Mouse (Mus musculus): Measurements from ENCODE around the gene Map3k19. TPM values are rescaled to one million over a fixed set of nuclear protein-coding genes. Genes with fewer than 3 reads are reported as not detected.

Map3k19 gene
- polyA plus RNA-seq, 1 experiment from 2014 or later, result 0.76 TPM

Other genes with a start within 250 kb of the Map3k19 start
- 12.4 and 28.8 TPM in 2 replicates for gene Tmem163, start 175.5 kb downstream of the Map3k19 start, polyA plus RNA-seq (2016; fragmentation: Nextera tagmentation; extraction: Ambion mirVana)
- gene Acmsd, start 125.6 kb downstream of the Map3k19 start, polyA plus RNA-seq (2016; fragmentation: Nextera tagmentation; extraction: Ambion mirVana), result 0.27 and 0.35 TPM in 2 replicates
- gene Ccnt2, start 80.9 kb downstream of the Map3k19 start, polyA plus RNA-seq (2016; fragmentation: Nextera tagmentation; extraction: Ambion mirVana), result 82.9 and 98.9 TPM in 2 replicates
- gene Rab3gap1, start 13.7 kb upstream of the Map3k19 start, polyA plus RNA-seq (2016; fragmentation: Nextera tagmentation; extraction: Ambion mirVana), result 15.0 and 15.8 TPM in 2 replicates
- gene Zranb3, start 248.0 kb upstream of the Map3k19 start, polyA plus RNA-seq (2016; fragmentation: Nextera tagmentation; extraction: Ambion mirVana), result 10.4 and 15.6 TPM in 2 replicates
- gene R3hdm1, start 248.3 kb upstream of the Map3k19 start, polyA plus RNA-seq (2016; fragmentation: Nextera tagmentation; extraction: Ambion mirVana), result 75.5 and 79.0 TPM in 2 replicates